Mouse (Mus musculus) layer of hippocampus, adult 11-12 months (tissue): ENCODE measurements at regions not wholly inside any gene's neighbourhood (a gene's known extent, or its start where the extent isn't known, plus 50 kb on each side); places are given as distances from the start of the nearest gene placed in this dataset.

ENCODE experiments used
- DNase-seq: peaks from one replicate; pipeline ENCODE4 v3.0.0; 2022; ENCODE audit warnings: low spot score

DNA sequence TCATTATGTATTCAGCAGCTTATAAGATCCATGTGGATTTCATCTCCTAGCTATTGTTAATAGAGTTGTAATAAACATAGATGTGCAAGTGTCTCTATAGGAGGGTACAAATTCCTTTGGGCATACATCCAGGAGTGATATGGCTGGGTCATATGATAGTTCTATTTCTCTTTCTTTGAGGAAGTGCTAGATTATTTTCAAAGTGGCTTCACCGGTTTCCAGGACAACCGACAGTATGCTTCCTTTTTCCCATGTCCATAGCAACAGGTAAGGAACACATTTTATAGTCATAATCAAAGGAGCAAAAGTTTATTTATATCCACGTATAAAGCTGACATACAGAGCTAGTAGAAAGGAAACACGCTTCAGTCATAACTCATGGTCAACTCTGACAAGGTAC is 710.2 kb upstream of the Tenm4 start:
- no peak for DNase-seq

DNA sequence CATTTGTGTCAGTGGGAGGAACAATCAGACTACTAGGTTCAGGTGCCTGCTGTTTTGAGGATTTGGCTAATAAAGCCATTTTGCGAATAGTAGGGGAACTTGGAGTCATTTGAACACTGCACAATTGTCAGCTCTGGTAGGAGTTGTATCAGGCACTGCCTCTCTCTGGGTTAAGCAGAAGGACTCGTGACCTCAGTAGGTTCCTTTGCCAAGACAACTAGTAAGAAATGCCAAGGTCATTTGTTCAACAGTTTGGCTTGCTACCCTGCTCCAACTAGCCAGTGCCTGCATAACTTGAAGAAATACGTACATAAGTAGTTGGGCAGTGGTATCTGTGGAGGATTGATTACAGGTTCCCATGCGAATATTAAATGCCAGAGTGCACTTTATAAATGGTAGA is 705.5 kb upstream of the Tenm4 start:
- no peak for DNase-seq

GRCm38 (mm10) chr7:95467028-95467427 is 704.0 kb upstream of the Tenm4 start:
- DNase-seq, result no peak

DNA sequence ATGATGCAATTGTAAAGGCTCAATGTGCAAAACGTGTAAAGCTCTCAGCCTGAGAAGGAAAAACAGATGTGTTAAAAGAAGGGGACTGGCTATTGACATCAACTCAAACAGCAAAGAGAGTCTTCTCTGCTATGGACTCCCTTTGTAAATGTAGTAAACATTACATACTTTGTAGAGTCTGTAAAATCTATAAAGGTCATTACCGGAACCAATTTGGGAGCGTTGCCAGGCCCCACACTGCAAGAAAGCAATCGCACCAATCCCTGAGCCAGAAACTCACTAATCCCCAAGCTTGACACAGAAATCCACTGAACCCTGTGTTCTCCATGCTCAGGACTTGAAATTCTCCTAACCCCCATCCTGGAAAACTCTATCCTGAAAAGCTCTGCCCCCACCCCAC is 697.2 kb upstream of the Tenm4 start:
- DNase-seq, result no peak

DNA sequence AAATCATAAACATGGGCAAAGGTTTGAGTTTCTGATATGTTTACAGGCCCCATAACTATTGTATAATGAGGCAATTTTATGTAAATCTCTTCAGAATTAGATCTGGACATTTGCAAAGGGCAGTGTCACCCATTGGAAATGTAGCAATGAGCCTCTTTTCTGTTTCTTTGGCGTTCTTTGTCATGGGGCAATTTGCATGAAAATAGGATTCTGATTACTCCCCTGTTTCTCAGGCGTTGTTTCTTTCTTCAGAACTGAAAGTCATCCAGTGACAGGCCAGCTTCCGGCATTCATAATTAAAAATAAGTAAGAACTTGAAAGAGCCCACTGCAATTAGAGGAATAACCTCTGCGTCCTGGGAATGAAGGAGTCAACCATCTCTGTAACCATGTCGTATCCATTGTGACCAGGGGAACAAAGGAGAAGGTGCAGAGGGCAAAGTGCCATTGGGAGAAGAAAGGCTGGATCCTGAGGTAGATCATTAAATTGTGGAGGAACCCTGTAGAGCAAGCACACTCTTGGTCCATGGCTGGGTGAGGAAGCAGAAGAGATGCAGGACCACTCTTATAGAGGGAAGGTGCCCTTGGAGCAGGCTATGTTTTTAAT is 690.8 kb upstream of the Tenm4 start:
- DNase-seq, result no peak

DNA sequence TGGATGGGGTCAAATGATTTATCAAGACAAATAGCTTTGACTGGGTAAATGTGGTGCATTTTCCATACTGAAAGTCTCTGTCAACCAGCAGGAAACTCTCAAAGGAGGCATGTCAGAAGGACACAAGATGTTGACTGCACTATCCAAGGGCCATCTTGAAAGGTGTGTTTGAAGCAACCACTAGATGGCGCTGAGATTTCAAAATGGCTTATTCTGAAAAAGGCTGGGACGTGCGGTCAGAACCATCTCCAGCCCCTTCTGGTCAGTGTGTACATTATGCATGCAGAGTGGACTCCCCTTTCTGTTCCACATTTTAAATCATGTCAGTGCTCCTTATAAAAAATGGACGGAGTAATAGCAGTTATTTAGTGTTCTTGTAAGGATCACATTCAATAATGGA is 681.4 kb upstream of the Tenm4 start:
- peak; percentile 35 for DNase-seq

GRCm38 (mm10) chr7:95494793-95495192 is 676.3 kb upstream of the Tenm4 start:
- DNase-seq, result no peak

- DNase-seq, result no peak
These were observed 668.1 kb upstream of the Tenm4 start for GRCm38 (mm10) chr7:95502959-95503358.

- DNase-seq, result no peak
These were observed 623.8 kb upstream of the Tenm4 start for GRCm38 (mm10) chr7:95547256-95547655.

GRCm38 (mm10) chr7:95550099-95550498 is 620.9 kb upstream of the Tenm4 start:
- DNase-seq, result no peak

DNA sequence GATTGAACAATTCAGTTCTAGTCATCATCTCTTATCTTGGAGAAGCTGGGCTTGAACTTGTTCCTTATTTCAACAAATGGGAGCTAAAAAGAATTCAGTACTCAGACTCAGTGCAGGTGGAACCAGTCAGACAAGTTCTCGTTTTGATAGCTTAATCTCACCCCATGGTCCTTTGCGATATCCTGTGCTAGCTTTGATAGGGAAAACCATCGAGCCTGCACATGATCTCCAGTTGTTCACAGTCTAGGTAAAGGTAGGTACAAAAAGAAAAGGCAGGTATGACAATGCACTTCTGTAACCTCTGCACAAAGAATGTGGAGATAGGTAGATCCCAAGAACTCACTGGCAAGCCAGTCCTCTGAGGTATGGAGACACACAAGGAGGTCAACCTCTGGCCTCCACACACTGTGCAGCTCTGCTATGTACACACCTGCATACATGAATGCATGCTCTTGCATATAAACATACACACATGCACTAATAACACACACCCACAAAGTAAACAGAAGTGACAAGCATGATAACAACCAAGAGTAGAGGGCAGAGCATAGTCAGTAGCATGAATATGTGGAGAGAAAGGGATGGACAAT is 619.2 kb upstream of the Tenm4 start:
- no peak for DNase-seq

DNA sequence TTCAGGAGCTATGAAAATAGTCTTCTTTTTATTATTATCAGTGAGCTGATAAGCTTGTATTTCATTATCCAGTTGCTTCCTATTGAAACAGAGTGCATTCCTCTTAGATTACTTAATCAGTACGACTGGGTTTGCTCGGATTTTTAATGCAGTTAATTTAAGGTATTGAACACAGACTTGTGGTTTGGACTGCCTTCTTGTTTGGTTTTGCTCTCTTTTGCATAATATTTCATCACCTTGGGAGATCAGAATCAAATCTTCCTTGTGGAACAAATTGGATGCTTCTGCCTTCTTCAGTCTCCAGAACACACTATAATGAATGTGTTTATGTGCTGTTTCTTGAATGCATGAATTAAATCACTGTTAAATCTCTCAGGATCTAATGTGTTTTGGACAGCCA is 612.5 kb upstream of the Tenm4 start:
- DNase-seq, result no peak

DNA sequence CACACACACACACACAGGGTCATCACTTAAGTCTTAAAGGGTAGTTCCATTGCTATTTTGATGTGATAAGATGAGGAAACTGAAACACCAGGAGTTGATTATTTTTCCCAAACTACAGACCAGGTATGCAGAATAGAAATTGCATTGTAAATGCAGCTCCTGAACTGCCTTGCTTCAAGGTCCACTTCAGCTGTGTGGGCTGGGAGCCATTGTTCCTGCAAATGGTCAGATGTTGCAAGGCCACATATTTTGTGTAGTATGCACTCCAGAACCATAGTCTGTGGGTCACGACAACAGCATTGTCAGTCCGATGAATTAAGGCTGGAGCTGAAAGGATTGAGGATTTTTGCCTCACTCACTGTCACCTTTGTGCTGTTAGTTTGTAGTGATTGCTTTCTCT is 592.4 kb upstream of the Tenm4 start:
- DNase-seq, result no peak

GRCm38 (mm10) chr7:95581325-95581724 is 589.7 kb upstream of the Tenm4 start:
- no peak for DNase-seq

DNA sequence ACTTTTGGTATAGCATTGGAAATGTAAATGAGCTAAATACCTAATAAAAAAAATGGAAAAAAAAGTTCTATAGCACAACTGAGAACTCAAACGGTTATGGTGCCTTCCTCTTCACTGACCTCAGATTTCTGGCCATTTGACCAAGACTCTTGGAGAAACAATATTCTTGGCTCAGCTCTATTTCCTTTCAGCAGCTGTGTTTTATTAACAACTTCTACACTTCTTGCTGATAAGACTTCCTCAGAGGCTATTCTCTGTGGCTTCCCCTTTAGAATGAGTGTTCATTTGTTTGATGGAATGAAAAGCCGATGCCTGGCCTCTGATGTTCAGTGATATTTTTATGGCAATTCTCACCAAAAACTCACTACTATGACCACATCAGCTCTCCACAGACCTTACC is 572.7 kb upstream of the Tenm4 start:
- DNase-seq, result no peak

DNA sequence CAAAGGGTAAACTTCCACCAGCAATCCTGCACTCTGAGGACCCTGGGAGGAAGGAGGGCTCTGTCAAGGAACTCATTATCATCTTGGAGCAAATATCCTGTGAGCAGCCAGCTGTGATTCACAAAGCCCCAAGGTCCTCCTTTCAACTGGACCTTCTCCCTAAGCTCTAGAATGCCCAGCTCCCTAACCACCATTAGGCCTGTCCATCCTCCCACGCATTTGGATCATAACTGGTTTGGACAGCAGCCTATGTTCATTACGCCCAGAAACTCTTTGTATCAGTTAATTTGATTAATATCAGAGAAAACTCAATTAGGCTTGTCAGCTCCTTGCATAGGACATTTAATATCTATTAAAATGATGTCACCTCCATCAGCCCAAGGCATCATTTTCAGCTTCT is 557.3 kb upstream of the Tenm4 start:
- DNase-seq, result no peak

GRCm38 (mm10) chr7:95617370-95617769 is 553.7 kb upstream of the Tenm4 start:
- peak; percentile 52 for DNase-seq

DNA sequence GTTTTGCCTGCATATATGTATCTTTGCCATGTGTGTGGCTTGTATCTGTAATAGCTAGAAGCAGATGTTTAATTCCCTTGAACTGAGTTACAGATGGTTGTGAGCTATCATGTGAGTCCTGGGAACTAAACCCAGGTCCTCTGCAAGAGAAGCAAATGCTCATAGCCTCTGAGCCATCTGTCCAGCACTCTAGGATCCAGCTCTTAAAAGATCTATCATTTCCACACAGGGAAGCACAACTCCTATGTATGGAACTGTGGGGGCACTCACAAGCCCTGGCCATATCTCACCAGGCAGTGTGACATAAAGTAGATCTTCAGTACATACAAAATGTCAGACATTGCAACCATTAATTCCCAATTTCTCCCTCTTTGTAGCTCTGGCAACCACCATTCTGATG is 552.9 kb upstream of the Tenm4 start:
- DNase-seq, result no peak

DNA sequence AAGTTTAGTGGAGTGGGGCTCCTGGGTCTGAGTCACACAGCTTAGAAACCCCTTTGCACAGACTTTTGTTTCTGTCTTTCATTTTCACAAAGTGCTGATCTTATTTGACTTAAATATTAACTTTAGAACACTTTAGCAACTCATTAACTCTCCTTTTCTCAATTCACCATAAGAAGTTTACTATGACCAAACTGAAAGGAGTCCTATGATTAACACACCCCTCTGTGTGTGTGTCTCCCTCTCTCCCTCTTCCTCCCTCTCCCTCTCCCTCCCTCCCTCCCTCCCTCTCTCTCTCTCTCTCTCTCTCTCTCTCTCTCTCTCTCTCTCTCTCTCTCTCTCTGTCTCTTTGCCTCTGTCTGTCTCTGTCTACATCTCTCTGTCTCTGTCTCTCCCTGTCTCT is 551.0 kb upstream of the Tenm4 start:
- DNase-seq, result no peak

- no peak for DNase-seq
These were observed 530.4 kb upstream of the Tenm4 start for GRCm38 (mm10) chr7:95640683-95641082.

- no peak for DNase-seq
These were observed 496.7 kb upstream of the Tenm4 start for GRCm38 (mm10) chr7:95674319-95674718.

DNA sequence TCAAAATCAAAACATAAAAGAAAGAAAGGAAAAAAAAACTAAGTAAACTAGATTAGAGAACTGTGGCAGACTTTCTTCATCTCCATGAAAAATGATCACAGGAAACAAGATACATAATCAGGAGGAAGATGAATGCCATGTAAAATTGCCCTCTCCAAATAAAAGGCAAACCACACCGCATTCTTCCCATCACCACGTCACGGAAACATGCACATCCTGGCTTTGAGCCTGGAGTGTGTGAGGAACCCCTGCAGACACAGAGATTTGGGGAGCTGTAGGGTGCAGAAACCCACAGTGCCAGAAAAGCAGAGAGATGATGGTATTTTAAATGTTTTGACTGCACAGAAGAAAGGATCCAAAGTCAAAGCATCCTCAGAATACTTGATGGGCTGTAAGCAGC is 488.5 kb upstream of the Tenm4 start:
- DNase-seq, result no peak

DNA sequence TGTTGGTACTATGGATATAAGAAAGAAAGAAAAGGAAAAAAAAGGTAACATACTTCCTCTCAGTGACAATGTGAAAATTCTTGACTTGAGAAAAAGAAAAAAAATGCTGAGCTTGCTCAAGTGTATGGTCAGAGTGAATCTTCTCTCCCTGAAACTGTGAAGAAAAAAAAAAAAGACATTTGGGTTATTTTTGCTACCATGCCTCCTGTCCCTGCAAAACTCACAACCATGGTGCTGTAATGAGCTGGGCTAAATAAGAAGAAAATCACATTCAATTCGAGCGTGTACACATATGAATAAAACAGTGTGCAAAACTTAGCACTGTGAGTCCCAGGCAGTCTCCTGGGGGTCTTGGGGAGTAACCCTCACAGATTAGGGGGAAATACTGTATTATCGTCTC is 483.3 kb upstream of the Tenm4 start:
- no peak for DNase-seq
